Mouse (Mus musculus) testis, postnatal 10 days (tissue): ENCODE results near the gene Xrcc2.

Experiments
- DNase-seq: peaks from one replicate; pipeline ENCODE4 v3.0.0; 2021; ENCODE audit warnings: low spot score

Xrcc2 gene

DNA sequence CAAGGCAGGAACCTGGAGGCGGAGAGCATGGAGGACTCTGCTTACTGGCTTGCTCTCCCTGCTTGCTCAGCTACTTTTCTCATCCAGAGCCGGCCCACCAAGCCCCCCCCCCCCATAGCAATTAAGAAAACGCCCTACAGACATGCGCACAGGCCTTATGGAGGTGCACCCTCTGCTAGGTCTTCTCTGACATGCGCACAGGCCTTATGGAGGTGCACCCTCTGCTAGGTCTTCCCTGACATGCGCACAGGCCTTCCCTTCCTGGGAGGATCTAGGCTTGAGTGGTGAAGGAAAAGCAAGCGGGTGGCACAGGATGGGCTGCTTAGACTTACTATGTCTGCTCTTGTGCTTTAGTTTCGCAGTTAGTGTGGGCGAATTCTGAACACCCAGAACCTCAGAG lies 37.3 kb downstream of the Xrcc2 start:
- DNase-seq, result no peak

DNA sequence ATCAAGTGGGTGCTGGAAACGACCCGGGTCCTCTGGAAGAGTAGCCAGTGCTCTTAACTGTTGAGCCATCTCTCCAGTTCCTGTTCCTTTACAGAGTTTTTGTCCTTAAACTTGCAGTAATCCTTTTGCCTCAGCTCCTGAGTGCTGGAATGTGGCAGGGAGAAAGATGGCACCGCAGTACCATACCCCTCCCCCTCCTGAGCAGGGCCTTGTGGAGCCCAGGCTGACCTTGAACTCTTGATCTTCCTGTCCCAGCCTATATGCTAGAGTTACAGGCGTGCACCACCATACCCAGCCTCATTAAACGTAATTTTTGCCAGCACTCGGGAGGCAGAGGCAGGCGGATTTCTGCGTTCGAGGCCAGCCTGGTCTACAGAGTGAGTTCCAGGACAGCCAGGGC lies 38.9 kb downstream of the Xrcc2 start:
- DNase-seq, result no peak

DNA sequence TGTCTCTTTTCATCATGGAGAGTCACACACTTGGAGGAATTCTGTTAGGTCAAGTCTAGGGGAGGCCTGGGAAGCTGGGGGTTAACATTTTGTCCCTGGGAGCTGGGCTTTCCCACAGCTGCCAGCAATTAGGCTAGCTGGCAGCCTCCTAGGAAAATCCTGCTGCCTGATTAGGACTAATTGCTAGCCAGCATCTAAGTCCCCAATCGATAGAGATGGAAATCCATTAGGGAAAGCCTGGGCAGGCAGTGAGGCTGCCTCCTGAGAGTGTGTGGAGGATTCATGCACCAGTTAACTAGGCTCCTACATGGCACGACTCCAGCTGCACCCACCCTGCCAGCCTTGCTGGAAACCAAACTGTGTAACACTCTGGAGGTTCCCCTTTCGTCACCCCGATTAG lies 39.5 kb downstream of the Xrcc2 start:
- peak; percentile 50 for DNase-seq

DNA sequence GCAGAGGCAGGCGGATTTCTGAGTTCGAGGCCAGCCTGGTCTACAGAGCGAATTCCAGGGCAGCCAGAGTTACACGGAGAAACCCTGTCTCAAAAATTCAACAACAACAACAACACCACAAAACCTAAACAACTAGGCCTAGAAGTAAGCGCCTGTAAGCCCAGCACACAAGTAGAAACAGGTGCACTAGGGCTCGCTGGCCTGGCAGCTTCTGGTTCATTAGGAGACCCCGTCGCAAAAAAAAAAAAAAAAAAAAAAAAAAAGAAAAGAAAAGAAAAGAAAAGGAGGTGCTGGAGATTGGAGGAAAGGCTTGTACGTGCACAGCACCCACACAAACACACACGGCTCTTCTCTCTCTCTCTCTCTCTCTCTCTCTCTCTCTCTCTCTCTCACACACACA lies 40.1 kb downstream of the Xrcc2 start:
- DNase-seq, result no peak

DNA sequence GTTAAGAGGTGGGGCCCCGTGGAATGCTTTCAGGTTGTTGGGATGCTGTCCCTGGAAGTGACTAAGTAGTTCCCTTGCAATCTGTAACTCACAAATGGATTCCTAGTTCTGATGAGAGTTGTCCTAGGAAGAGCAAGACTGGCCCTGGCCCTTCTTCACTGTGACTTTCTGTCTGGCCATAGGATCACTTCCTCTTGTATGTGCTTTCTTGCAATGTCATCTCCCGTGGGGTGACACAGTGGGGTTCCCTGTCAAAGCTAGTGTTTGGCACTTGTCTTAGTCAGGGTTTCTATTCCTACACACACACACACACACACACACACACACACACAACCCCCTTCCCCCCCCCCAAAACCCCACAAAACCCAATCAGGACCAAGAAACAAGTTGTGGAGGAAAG lies 42.5 kb downstream of the Xrcc2 start:
- DNase-seq, result no peak

DNA sequence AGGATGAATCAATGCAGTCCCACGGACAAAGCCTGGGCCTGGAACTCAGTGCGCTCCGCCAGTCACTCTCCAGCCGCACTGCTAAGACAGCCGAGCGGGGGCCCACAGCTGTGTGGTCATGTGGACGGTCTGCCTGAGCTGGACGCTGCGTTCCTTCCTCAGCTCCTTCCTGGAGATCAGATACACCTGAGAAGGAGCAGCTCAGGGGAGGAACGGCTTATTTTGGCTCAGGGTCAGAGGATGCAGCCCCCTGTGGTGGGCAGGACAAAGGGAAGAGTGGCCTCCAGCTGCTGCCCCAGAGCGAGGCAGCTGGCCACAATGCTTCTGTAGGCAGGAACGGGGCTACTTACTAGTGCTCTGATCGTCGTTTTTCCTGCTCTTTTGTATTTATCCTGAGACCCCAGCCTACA lies 51.0 kb downstream of the Xrcc2 start:
- DNase-seq, result no peak

DNA sequence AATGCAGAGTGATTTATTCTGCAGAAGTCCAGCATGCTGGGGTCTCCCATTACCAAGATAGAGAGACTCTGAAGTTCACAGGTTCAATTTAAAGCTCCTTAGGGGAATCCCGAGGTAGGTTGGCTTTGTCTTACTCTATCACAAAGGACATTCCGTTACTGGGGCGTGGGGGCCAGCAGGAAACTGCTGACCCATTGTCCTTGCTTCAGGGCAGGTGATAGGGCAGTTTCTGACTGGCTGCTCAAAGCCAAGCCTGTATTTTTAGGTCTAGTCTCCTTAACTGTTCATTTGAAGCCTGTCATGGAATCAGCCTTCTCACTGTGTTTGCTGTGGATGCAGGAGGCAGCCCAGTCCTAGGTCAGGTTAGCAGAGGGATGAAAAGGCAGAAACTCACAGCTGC lies 52.2 kb downstream of the Xrcc2 start:
- no peak for DNase-seq

DNA sequence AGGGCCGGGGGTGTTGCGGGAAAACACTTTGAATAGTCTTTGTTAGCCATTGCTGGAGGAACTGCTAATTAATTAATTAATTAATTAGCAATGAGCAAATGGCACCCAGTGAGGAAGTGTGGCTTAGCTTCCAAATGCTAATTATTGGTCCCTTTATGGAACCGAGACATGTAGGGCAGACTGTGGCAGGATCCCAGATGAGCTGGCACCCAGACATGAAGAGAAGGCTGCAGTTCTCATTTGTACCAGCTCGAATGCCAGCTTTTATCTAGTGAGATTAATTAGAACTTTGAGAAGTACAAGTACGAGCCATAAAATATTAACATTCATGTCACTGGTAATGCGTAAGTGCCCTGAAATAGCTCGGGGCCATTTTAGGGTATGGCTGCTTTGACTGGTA lies 53.2 kb downstream of the Xrcc2 start:
- no peak for DNase-seq

DNA sequence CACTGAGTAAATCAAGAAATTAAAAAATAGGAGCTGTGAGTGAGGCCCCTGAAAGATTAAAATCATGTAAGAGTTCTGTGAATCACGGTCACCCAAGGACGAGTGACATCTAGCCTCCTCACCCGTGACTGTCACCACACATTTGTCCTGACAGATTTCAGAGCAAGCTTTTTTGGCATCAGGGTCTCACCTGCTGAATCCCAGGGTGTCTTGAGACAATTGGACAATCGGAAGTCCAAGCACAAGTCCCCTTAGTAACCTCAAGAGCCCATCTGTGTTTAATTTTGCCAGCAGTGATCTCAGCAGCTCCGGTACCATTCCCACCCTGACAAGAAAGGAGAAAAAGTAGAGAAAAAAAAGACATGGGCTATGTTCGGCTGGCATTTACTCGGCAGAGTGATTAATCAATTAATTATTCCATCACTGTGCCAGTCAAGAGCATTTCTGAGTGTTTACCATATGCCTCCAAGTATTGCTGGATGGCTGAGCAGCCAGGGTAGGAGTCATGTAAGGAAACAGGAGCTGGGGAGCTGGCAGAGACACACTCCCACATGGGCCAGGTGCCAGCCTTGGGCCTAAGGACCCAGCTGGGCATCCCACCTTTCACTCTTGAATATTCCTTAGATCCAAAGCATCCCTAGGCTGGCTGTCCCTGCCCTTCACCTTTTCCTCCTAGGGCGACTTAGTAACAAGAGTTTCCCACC lies 59.8 kb downstream of the Xrcc2 start:
- no peak for DNase-seq

DNA sequence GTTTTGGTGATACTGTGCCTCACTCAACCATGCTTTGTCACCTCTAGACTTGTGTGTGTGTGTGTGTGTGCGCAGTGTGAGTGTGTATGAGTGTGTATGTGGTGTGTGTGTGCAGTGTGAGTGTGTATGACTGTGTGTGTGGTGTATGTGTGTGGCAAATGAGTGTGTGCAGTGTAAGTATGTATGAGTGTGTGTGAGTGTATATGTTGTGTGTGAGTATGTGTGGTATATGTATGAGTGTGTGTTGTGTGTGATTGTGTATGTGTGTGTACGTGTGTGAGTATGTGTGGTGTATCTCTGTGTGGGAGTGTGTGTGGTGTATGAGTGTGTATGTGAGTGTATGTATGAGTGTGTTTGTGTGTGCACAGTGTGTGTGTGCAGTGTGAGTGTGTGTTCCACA lies 61.1 kb downstream of the Xrcc2 start:
- DNase-seq, result no peak

DNA sequence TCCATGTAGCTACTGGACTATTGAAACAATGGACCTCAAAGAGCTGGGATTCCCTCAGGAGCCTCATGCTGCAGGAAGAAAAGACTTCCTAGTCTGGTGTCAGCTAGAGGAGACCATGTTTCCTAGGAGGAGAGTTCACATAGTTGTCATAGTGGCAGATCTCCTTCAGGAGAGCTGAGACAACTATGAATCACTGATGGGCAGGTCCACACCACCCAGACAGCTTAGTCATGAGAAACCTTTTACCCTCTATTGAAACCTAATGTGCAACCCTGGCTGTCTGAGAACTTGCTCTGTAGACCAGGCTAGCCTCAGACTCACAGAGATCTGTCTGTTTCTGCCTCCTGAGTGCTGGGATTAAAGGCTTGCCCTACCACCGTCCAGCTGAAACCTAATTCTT lies 62.9 kb downstream of the Xrcc2 start:
- no peak for DNase-seq
